Mouse (Mus musculus): Measurements from ENCODE around the gene Ssc4d.

Ssc4d gene

GRCm38 (mm10) chr5:135975893-135976668, 1.8 kb upstream of the Ssc4d start:
- DNase-seq (ENCODE audit: low spot score), result no peak

GRCm38 (mm10) chr5:135971876-135972275, 2.5 kb downstream of the Ssc4d start:
- DNase-seq (ENCODE audit: low spot score), result no peak

GRCm38 (mm10) chr5:135970247-135970646, 4.1 kb downstream of the Ssc4d start:
- DNase-seq (ENCODE audit: low spot score), result no peak

DNA sequence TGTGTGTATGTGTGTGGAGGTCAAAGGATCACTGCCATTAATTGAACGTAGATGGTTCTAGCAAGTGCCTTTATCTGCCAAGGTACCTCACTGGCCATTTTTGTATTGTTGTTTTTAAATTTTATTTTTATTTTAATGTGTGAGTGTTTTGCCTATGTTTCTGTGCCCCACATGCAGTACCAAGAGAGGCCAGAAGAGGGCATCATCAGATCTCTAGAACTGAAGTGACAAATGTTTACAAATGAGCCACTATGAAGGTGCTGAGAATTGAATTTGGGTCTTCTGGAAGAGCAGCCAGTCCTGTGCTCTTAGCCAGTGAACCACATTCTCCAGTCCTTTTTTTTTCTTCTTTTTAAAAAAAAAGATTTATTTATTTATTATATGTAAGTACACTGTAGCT, 5.5 kb downstream of the Ssc4d start:
- DNase-seq (ENCODE audit: low spot score), result peak; percentile 66

DNA sequence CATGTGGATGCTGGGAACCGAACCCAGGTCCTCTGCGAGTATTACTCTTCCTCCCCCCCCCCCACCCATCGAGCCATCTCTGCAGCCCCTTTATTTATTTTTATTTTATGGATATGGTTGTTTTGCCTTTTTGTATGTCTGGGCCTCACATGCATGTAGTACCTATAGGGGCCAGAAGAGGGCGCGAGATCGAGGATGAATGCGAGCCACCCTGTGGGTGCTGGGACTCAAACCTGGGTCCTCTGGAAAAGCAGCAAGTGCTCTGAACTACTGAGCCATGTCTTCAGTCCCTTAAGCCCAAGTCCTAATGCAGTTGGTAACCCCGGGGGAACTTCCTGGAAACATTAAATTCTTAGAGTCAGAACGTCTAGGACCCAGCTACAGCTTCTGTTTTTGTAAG, 7.5 kb downstream of the Ssc4d start:
- no peak for DNase-seq (ENCODE audit: low spot score)

- no peak for DNase-seq (ENCODE audit: low spot score)
Measured at GRCm38 (mm10) chr5:135965501-135965930, 8.8 kb downstream of the Ssc4d start.

GRCm38 (mm10) chr5:135963280-135963627, 11.1 kb downstream of the Ssc4d start:
- peak; percentile 45 for DNase-seq (ENCODE audit: low spot score)

DNA sequence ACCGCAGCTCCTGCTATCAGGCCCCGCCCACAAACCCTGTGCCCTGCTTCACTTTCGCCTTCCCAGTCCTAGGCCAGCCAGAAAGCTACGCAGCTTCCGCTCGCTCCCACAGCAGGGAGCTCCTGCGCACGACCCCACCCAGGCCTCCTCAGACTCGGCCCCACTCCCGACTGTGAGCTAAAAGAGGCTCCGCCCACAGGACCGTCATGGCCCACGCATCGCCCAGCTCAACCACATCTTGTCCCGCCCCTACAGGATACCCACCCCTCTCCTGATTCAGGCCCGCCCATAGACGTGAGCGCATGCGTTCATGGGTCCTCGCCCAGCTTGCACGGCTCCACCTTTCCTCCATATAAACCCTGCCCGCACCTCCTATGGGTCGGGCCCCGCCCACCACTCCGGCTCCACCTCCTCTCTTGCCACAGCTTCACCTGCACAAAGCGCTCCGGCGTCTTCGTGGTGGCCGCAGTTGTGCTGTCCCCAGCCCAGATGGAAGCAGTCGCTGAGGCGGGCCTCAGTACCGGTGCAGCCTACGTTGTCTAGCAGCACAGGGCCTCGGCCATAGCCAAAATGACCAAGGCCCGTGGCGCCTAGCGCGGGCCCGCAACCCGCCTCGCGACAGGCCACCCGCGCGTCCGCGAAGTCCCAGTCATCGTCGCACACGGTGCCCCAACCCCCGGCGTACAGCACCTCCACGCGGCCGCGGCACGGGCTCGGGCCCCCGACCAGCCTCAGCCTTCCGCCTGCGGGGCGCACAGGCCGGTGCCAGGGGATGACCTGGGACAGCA, 11.6 kb downstream of the Ssc4d start:
- peak; percentile 100 for DNase-seq (ENCODE audit: low spot score)

DNA sequence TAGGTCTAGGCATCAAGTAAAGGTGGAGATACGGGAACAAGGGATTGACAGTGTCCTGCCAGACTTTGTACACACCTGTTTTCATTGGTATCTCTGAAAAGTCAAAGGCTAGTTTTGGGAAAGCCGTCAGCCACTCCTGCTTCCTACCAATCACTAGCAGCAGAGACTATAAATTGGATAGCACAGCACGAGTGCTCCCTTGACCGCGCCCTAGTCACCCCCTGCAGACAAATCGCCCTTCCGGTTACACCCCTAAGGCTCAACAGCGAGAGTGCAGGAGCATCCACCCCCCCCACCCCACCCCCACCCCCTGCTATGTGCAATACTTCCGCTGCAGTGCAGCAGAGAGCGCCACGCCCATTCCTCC, 12.2 kb downstream of the Ssc4d start:
- DNase-seq (ENCODE audit: low spot score), result no peak

DNA sequence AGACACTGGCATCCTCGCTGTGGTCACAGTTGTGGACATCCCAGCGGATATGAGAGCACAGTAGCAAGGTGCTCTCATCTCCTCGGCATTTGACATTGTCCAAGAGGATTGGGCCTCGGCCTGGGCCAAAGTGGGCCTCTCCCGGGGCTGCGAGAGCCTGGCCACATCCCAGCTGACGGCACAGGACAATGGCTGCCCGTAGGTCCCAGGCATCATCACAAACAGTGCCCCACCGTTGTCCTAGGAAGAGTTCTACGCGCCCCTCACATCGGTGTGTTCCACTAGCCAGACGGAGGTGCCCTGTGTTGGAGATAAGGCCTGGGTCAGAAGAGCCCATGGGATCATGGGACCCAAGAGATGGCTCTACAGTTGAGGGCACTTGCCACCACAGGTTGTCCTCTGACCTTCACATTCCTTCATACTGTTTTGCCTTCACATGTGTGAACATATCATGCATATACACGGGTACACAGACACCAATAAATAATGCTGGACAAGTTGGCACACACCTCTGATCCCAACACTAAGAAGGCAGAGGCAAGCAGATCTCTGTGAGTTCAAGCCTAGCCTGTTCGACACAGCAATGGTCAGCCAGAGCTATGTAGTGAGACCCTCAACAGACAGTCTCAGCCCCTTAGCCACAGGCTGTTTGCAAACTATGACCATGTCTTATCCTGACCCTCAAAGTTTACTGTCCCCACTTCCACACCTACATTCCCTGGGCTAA, 13.3 kb downstream of the Ssc4d start:
- no peak for DNase-seq (ENCODE audit: low spot score)

DNA sequence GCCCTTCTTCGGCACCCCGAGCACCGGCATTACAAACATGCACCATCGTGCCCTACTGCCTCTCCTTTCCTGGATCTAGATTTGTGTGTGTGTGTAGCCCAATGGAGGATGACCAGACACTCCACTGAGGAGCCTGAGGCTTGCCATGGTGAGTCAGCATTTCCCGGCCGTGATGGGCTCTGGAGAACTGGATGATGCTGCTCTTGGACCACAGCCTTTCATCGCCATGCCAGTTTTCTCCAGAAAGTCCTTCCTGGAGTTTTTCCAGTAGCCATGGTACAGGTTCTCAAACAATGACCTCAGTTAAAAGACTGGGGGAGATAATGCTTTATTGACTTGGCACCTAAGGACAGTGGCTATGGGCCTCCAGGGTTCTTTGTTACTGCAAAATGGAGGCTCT, 14.4 kb downstream of the Ssc4d start:
- DNase-seq (ENCODE audit: low spot score), result peak; percentile 63

GRCm38 (mm10) chr5:135958367-135958766, 16.0 kb downstream of the Ssc4d start:
- no peak for DNase-seq (ENCODE audit: low spot score)

DNA sequence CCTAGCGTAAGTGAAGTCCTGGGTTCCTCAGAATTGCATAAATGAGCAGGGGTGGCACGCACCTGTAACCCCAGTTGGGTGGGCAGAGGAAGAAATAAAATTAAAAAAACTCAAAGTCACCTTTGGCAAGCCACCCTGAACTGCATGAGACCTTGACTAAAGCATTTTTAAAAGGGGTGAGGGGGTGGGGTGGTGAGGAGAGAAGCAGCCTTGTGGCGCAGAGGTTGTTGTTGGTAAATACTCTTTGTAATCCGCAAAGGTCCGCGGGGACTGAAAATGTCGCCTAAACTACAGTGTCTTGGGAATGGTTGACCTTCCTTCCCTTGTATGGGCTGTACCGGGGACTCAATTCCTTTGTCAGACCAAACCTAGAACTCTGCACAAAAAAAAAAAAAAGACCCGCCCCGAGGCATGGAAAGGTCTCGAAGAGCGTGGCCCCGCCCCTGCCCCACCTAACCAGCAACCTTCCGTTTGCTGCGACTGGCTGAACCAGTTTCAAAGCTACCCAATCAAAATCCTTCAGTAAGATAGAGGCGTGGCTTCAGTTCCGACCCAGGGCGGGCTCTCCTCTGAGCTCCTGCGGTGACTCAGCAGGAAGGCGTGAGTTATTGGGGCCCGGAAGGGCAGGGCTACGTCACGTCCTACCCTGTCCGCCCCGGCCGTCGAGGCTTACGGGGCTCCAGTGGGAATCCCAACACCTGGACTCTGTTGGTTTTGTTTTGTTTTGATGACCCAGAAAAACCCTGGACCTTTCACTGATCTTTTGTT, 16.9 kb downstream of the Ssc4d start:
- DNase-seq (ENCODE audit: low spot score), result peak; percentile 98

DNA sequence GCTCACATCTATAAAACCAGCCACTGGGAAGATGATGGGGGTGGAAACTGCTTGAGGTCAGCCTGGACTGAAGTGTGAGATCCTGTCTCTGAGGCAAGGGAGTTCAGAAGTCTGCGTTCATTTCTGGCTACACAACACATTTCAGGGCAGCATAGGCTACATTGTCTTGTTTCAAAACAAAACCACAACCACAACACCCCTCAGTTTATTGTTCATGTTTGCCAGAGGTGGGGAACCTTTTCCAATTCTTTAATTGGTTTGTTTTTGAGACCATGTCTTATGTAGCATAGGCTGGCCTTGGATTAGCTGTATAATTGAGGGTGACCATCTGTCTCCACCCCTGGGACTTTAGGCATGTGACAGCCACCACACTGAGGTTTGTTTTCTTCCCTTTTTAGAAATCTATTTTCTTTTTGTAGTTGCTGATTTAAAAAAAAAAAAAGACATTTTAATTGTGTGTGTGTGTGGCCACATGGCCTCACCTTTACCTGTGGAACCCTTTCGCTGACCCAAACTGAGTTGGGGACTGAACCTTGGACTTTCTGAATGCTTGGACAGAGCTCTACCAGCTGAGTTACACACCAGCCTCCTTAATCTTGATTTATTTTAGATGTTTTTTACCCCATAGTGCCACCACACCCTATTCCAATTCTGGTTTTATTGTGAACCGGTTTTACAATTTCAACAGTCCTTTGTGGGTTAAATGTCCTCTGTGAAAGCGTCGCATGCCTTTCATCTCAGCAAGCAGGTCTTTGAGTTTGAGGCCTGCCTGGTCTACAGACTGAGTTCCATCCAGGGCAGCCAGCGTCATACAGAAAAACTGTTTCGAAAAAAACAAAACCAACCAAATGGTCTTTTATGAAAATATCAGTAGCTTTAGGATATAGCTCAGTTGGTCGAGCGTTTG, 17.8 kb downstream of the Ssc4d start:
- peak; percentile 30 for DNase-seq (ENCODE audit: low spot score)

- peak; percentile 75 for DNase-seq (ENCODE audit: low spot score)
Measured at GRCm38 (mm10) chr5:135952830-135953229, 21.5 kb downstream of the Ssc4d start.

GRCm38 (mm10) chr5:135951660-135952059, 22.7 kb downstream of the Ssc4d start:
- peak; percentile 98 for DNase-seq (ENCODE audit: low spot score)

GRCm38 (mm10) chr5:135950710-135951412, 23.5 kb downstream of the Ssc4d start:
- peak; percentile 80 for DNase-seq (ENCODE audit: low spot score)

- no peak for DNase-seq (ENCODE audit: low spot score)
Measured at GRCm38 (mm10) chr5:135946621-135947020, 27.7 kb downstream of the Ssc4d start.

DNA sequence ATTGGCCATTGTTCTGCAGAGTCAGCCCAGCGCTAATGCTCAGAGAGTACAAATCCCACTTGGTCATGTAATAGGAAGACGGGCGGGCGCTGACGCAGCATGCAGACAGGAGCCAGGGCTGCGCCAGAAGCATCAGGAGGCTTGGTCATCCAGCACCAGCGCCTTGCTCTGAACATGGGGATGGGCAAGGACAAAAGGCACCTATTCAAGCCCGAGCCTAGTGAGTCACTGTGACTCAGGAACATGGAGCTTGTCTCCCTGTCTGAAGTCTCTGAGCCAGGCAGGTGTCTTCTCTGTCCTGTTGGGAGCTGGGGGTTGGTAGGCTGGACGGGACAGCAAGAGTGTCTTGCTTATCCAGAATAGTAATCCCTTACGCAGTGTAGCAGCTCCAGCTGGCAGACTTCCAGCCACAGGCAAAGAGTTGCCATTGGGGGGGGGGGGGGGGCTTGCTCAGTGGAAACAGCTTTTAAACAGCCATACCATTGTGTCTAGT, 28.4 kb downstream of the Ssc4d start:
- DNase-seq (ENCODE audit: low spot score), result no peak

GRCm38 (mm10) chr5:135942710-135943109, 31.6 kb downstream of the Ssc4d start:
- DNase-seq (ENCODE audit: low spot score), result no peak
